Mouse (Mus musculus) hindbrain, postnatal 0 days (tissue): ENCODE results near the gene Dnajc14. TPM values are rescaled to one million over a fixed set of nuclear protein-coding genes. Genes with fewer than 3 reads are reported as not detected.
A peak's percentile ranks its signal among the peaks of the same experiment; 100 is the strongest.

ENCODE experiments used
- ATAC-seq: fragments of 200-750 bp; cut with Nextera tagmentation; 2 replicates; pipeline ENCODE4 v1.8.0; 2017; ENCODE audit warnings: mild to moderate bottlenecking, moderate TSS enrichment, moderate library complexity
- DNase-seq: peaks from one replicate; pipeline ENCODE4 v3.0.0-alpha.2; 2015; ENCODE audit warnings: low spot score
- H3K27ac ChIP-seq: fragments of 300-500 bp; sonication (generic); 2 replicates; pipeline ENCODE4 v1.5.1; 2014; ENCODE audit warnings: mild to moderate bottlenecking
- H3K27me3 ChIP-seq: fragments of 300-500 bp; sonication (generic); 2 replicates; pipeline ENCODE4 v1.6.1; 2014; ENCODE audit warnings: low read length, mixed read lengths; ENCODE audit not compliant: insufficient read depth
- H3K36me3 ChIP-seq: fragments of 300-500 bp; sonication (generic); 2 replicates; pipeline ENCODE4 v1.6.1; 2014; ENCODE audit warnings: low read length, mixed read lengths; ENCODE audit not compliant: insufficient read depth
- H3K4me1 ChIP-seq: fragments of 300-500 bp; sonication (generic); 2 replicates; pipeline ENCODE4 v1.6.1; 2014; ENCODE audit warnings: antibody characterized with exemption, low read length, mixed read lengths; ENCODE audit not compliant: insufficient read depth
- H3K4me2 ChIP-seq: fragments of 300-500 bp; sonication (generic); 2 replicates; pipeline ENCODE4 v1.6.1; 2014; ENCODE audit warnings: low read depth, mild to moderate bottlenecking, low read length, moderate library complexity, mixed read lengths
- H3K4me3 ChIP-seq: fragments of 300-500 bp; sonication (generic); 2 replicates; pipeline ENCODE4 v1.5.1; 2014; ENCODE audit warnings: low read length
- H3K9ac ChIP-seq: fragments of 300-500 bp; sonication (generic); replicated peaks from 2 replicates; pipeline ENCODE4 v1.6.1; 2014; ENCODE audit warnings: mild to moderate bottlenecking, low read length, moderate library complexity, mixed read lengths
- H3K9me3 ChIP-seq: fragments of 300-500 bp; sonication (generic); 2 replicates; pipeline ENCODE4 v1.6.1; 2016; ENCODE audit warnings: low read length, mixed read lengths
- CTCF ChIP-seq: IDR thresholded peaks from 2 replicates; pipeline ENCODE4 v1.5.1; 2016; ENCODE audit warnings: antibody characterized with exemption, control low read depth, low read depth
- WGBS: fragments of 180-500 bp; shearing (Covaris S2); extraction: QIAGEN DNeasy Blood & Tissue Kit; methylation state at CpG from one replicate; pipeline ENCODE4 v1.1.7; 2014; 5-methylcytosine and 5-hydroxymethylcytosine counted together
- polyA plus RNA-seq: library from polyadenylated mRNA; unstranded; fragments of >200 nt; fragmentation: Nextera tagmentation; extraction: Ambion mirVana; gene quantifications from 2 replicates; pipeline ENCODE4 v1.2.1, GENCODE M21; 2015
- total RNA-seq: library from RNA; depleted of rRNA; stranded (reverse); fragments of >200 nt; gene quantifications from 2 replicates; pipeline ENCODE4 v1.2.3, GENCODE M21; 2014; rRNA removed

Gene Dnajc14
- total and polyA plus RNA-seq, 2 experiments from 2014 or later: 30.9 to 32.7 TPM

- Histone ChIP-seq H3K4me2 (no peak overlapping the region), H3K36me3 (no peaks in the 10 kb centered on the region), H3K9ac (no peak overlapping the region), H3K4me1 (no peaks in the 10 kb centered on the region), H3K9me3 (no peaks in the 10 kb centered on the region), H3K27me3 (no peaks in the 10 kb centered on the region), H3K4me3 (no peak overlapping the region), H3K27ac (no peak overlapping the region)
- TF ChIP-seq CTCF: peak; percentile 43
- ATAC-seq: no peak
- WGBS: 87% methylated on average over 3 of the region's 3 CpGs
- no peak for DNase-seq
These were observed 62.2 kb downstream of the Dnajc14 start for GRCm38 (mm10) chr10:128866042-128866441.

GRCm38 (mm10) chr10:128866518-128866917 lies 62.7 kb downstream of the Dnajc14 start:
- 100% methylated on average over 1 of the region's 1 CpGs for WGBS
- no peak overlapping the region for H3K4me3 ChIP-seq
- no peak for TF ChIP-seq CTCF
- no peak for ATAC-seq
- H3K27ac ChIP-seq: no peak overlapping the region
- no peaks in the 10 kb centered on the region for H3K36me3 ChIP-seq
- H3K4me2 ChIP-seq: no peak overlapping the region
- no peaks in the 10 kb centered on the region for H3K9me3 ChIP-seq
- no peaks in the 10 kb centered on the region for H3K27me3 ChIP-seq
- no peaks in the 10 kb centered on the region for H3K4me1 ChIP-seq
- DNase-seq: no peak
- H3K9ac ChIP-seq: no peak overlapping the region

Other genes starting within 250 kb of the Dnajc14 start
- gene Pa2g4, start 238.1 kb upstream of the Dnajc14 start, total RNA-seq: 48.0 and 61.2 TPM in 2 replicates
- gene Pa2g4, start 238.1 kb upstream of the Dnajc14 start, polyA plus RNA-seq: 114 and 117 TPM in 2 replicates
- 1.3 and 1.7 TPM in 2 replicates for gene Erbb3, start 214.4 kb upstream of the Dnajc14 start, total RNA-seq
- gene Erbb3, start 214.4 kb upstream of the Dnajc14 start, polyA plus RNA-seq: 0.64 and 0.65 TPM in 2 replicates
- 1,199 and 1,407 TPM in 2 replicates for gene Rps26, start 177.3 kb upstream of the Dnajc14 start, total RNA-seq
- gene Rps26, start 177.3 kb upstream of the Dnajc14 start, polyA plus RNA-seq: 399 and 422 TPM in 2 replicates
- 11.0 and 90.5 TPM in 2 replicates for gene Ikzf4, start 158.1 kb upstream of the Dnajc14 start, total RNA-seq
- gene Ikzf4, start 158.1 kb upstream of the Dnajc14 start, polyA plus RNA-seq: 8.6 and 9.8 TPM in 2 replicates
- 15.3 and 15.5 TPM in 2 replicates for gene Suox, start 130.0 kb upstream of the Dnajc14 start, total RNA-seq
- gene Suox, start 130.0 kb upstream of the Dnajc14 start, polyA plus RNA-seq: 10.3 and 10.9 TPM in 2 replicates
- 108 and 127 TPM in 2 replicates for gene Rab5b, start 107.8 kb upstream of the Dnajc14 start, total RNA-seq
- gene Rab5b, start 107.8 kb upstream of the Dnajc14 start, polyA plus RNA-seq: 97.5 and 99.7 TPM in 2 replicates
- gene Pmel, start 99.9 kb upstream of the Dnajc14 start, total RNA-seq: 0.63 and 1.0 TPM in 2 replicates
- 1.0 and 1.4 TPM in 2 replicates for gene Pmel, start 99.9 kb upstream of the Dnajc14 start, polyA plus RNA-seq
- 17.5 and 21.2 TPM in 2 replicates for gene Cdk2, start 99.0 kb upstream of the Dnajc14 start, total RNA-seq
- 16.6 and 17.7 TPM in 2 replicates for gene Cdk2, start 99.0 kb upstream of the Dnajc14 start, polyA plus RNA-seq
- gene Dgka, start 59.2 kb upstream of the Dnajc14 start, total RNA-seq: 6.2 and 6.6 TPM in 2 replicates
- 6.2 and 6.7 TPM in 2 replicates for gene Dgka, start 59.2 kb upstream of the Dnajc14 start, polyA plus RNA-seq
- gene Pym1, start 56.2 kb upstream of the Dnajc14 start, total RNA-seq: 45.6 and 47.4 TPM in 2 replicates
- gene Pym1, start 56.2 kb upstream of the Dnajc14 start, polyA plus RNA-seq: 51.0 and 51.5 TPM in 2 replicates
- 0.52 and 2.8 TPM in 2 replicates for gene Mmp19, start 13.2 kb upstream of the Dnajc14 start, total RNA-seq
- gene Mmp19, start 13.2 kb upstream of the Dnajc14 start, polyA plus RNA-seq: 0.59 and 0.61 TPM in 2 replicates
- 26.5 and 27.3 TPM in 2 replicates for gene Tmem198b, start 308 bp downstream of the Dnajc14 start, total RNA-seq
- gene Tmem198b, start 308 bp downstream of the Dnajc14 start, polyA plus RNA-seq: 18.8 and 18.9 TPM in 2 replicates
- 19.4 and 24.3 TPM in 2 replicates for gene Sarnp, start 13.3 kb downstream of the Dnajc14 start, total RNA-seq
- gene Sarnp, start 13.3 kb downstream of the Dnajc14 start, polyA plus RNA-seq: 126 and 143 TPM in 2 replicates
- 12.0 and 23.1 TPM in 2 replicates for gene Ormdl2, start 17.6 kb downstream of the Dnajc14 start, total RNA-seq
- 23.8 and 24.8 TPM in 2 replicates for gene Ormdl2, start 17.6 kb downstream of the Dnajc14 start, polyA plus RNA-seq
- 15.9 and 18.8 TPM in 2 replicates for gene Gdf11, start 87.7 kb downstream of the Dnajc14 start, total RNA-seq
- 6.7 and 7.6 TPM in 2 replicates for gene Gdf11, start 87.7 kb downstream of the Dnajc14 start, polyA plus RNA-seq
- 35.2 and 40.9 TPM in 2 replicates for gene Cd63, start 96.9 kb downstream of the Dnajc14 start, total RNA-seq
- gene Cd63, start 96.9 kb downstream of the Dnajc14 start, polyA plus RNA-seq: 417 and 436 TPM in 2 replicates
- gene Rdh5, start 118.8 kb downstream of the Dnajc14 start, total RNA-seq: 22.6 and 24.8 TPM in 2 replicates
- 21.0 and 29.2 TPM in 2 replicates for gene Rdh5, start 118.8 kb downstream of the Dnajc14 start, polyA plus RNA-seq
- gene Bloc1s1, start 120.0 kb downstream of the Dnajc14 start, total RNA-seq: 70.9 and 97.6 TPM in 2 replicates
- 292 and 298 TPM in 2 replicates for gene Bloc1s1, start 120.0 kb downstream of the Dnajc14 start, polyA plus RNA-seq
- 29.0 and 30.6 TPM in 2 replicates for gene Itga7, start 129.8 kb downstream of the Dnajc14 start, total RNA-seq
- 15.1 and 16.9 TPM in 2 replicates for gene Itga7, start 129.8 kb downstream of the Dnajc14 start, polyA plus RNA-seq
- not detected in 2 replicates for gene Mettl7b, start 156.9 kb downstream of the Dnajc14 start, total RNA-seq
- not detected in 2 replicates for gene Mettl7b, start 156.9 kb downstream of the Dnajc14 start, polyA plus RNA-seq
- not detected in 2 replicates for gene Olfr9, start 185.4 kb downstream of the Dnajc14 start, total RNA-seq
- not detected in 2 replicates for gene Olfr9, start 185.4 kb downstream of the Dnajc14 start, polyA plus RNA-seq
- not detected in 2 replicates for gene Olfr763, start 206.7 kb downstream of the Dnajc14 start, total RNA-seq
- not detected in 2 replicates for gene Olfr763, start 206.7 kb downstream of the Dnajc14 start, polyA plus RNA-seq
- not detected in 2 replicates for gene Olfr764-ps1, start 235.8 kb downstream of the Dnajc14 start, total RNA-seq
- gene Olfr764-ps1, start 235.8 kb downstream of the Dnajc14 start, polyA plus RNA-seq: not detected in 2 replicates
- not detected in 2 replicates for gene Olfr765, start 245.9 kb downstream of the Dnajc14 start, total RNA-seq
- not detected in 2 replicates for gene Olfr765, start 245.9 kb downstream of the Dnajc14 start, polyA plus RNA-seq